Mouse (Mus musculus): ENCODE measurements at regions not wholly inside any gene's neighbourhood (a gene's known extent, or its start where the extent isn't known, plus 50 kb on each side); places are given as distances from the start of the nearest gene placed in this dataset.

- H3K36me3 ChIP-seq, result no peaks in the 10 kb centered on the region
- ATAC-seq (ENCODE audit: low FRiP score), result no peak
- no peaks in the 10 kb centered on the region for H3K9me3 ChIP-seq (replicated peaks)
- 66% methylated on average over 3 of the region's 3 CpGs for WGBS
- no peak overlapping the region for H3K4me2 ChIP-seq
- no peak overlapping the region for H3K4me3 ChIP-seq (replicated peaks)
- no peak overlapping the region for H3K9ac ChIP-seq (replicated peaks)
- no peak overlapping the region for H3K27ac ChIP-seq (replicated peaks)
- H3K27me3 ChIP-seq (replicated peaks), result no peaks in the 10 kb centered on the region
- H3K4me1 ChIP-seq, result no peaks in the 10 kb centered on the region
Observed at GRCm38 (mm10) chr14:67181586-67181985, 1172.6 kb upstream of the Gulo start.

- H3K36me3 ChIP-seq, result no peaks in the 10 kb centered on the region
- no peak for ATAC-seq (ENCODE audit: low FRiP score)
Observed at GRCm38 (mm10) chr14:67179549-67179948, 1170.5 kb upstream of the Gulo start.

GRCm38 (mm10) chr14:67178329-67179039, 1169.5 kb upstream of the Gulo start:
- H3K36me3 ChIP-seq, result no peaks in the 10 kb centered on the region
- H3K9ac ChIP-seq (replicated peaks), result no peak overlapping the region
- no peak for ATAC-seq (ENCODE audit: low FRiP score)
- no peaks in the 10 kb centered on the region for H3K27me3 ChIP-seq (replicated peaks)
- H3K9me3 ChIP-seq (replicated peaks), result no peaks in the 10 kb centered on the region
- no peak overlapping the region for H3K27ac ChIP-seq (replicated peaks)
- H3K4me3 ChIP-seq (replicated peaks), result no peak overlapping the region
- H3K4me1 ChIP-seq, result no peaks in the 10 kb centered on the region
- no peak overlapping the region for H3K4me2 ChIP-seq
- WGBS, result 49% methylated on average over 9 of the region's 9 CpGs

More at GRCm38 (mm10) chr14:67179549-67179948, 1170.5 kb upstream of the Gulo start:
- H3K4me1 ChIP-seq, result no peaks in the 10 kb centered on the region
- no peak overlapping the region for H3K4me3 ChIP-seq (replicated peaks)
- no peaks in the 10 kb centered on the region for H3K9me3 ChIP-seq (replicated peaks)
- H3K9ac ChIP-seq (replicated peaks), result no peak overlapping the region
- H3K27me3 ChIP-seq (replicated peaks), result no peaks in the 10 kb centered on the region
- no peak overlapping the region for H3K27ac ChIP-seq (replicated peaks)
- H3K4me2 ChIP-seq, result no peak overlapping the region

GRCm38 (mm10) chr14:67176672-67177071, 1167.7 kb upstream of the Gulo start:
- Histone ChIP-seq H3K4me2 (no peak overlapping the region), H3K4me1 (no peaks in the 10 kb centered on the region), H3K36me3 (no peaks in the 10 kb centered on the region), H3K4me3 (replicated peaks) (no peak overlapping the region), H3K27ac (replicated peaks) (no peak overlapping the region), H3K27me3 (replicated peaks) (no peaks in the 10 kb centered on the region), H3K9ac (replicated peaks) (no peak overlapping the region), H3K9me3 (replicated peaks) (no peaks in the 10 kb centered on the region)
- 84% methylated on average over 6 of the region's 6 CpGs for WGBS
- no peak for ATAC-seq (ENCODE audit: low FRiP score)

- H3K4me1 ChIP-seq, result no peaks in the 10 kb centered on the region
- no peak for ATAC-seq (ENCODE audit: low FRiP score)
- H3K36me3 ChIP-seq, result no peaks in the 10 kb centered on the region
- no peak overlapping the region for H3K9ac ChIP-seq (replicated peaks)
- no peaks in the 10 kb centered on the region for H3K9me3 ChIP-seq (replicated peaks)
- H3K27ac ChIP-seq (replicated peaks), result no peak overlapping the region
- 90% methylated on average over 6 of the region's 6 CpGs for WGBS
- no peaks in the 10 kb centered on the region for H3K27me3 ChIP-seq (replicated peaks)
- H3K4me2 ChIP-seq, result no peak overlapping the region
- no peak overlapping the region for H3K4me3 ChIP-seq (replicated peaks)
Observed at GRCm38 (mm10) chr14:67176100-67176499, 1167.1 kb upstream of the Gulo start.

GRCm38 (mm10) chr14:67174929-67175328, 1165.9 kb upstream of the Gulo start:
- no peaks in the 10 kb centered on the region for H3K36me3 ChIP-seq
- H3K27me3 ChIP-seq (replicated peaks), result no peaks in the 10 kb centered on the region
- H3K4me1 ChIP-seq, result no peaks in the 10 kb centered on the region
- no peak for ATAC-seq (ENCODE audit: low FRiP score)
- H3K27ac ChIP-seq (replicated peaks), result no peak overlapping the region
- WGBS, result 82% methylated on average over 7 of the region's 7 CpGs
- H3K9ac ChIP-seq (replicated peaks), result no peak overlapping the region
- H3K9me3 ChIP-seq (replicated peaks), result no peaks in the 10 kb centered on the region
- H3K4me3 ChIP-seq (replicated peaks), result no peak overlapping the region
- no peak overlapping the region for H3K4me2 ChIP-seq

- no peaks in the 10 kb centered on the region for H3K9me3 ChIP-seq (replicated peaks)
- ATAC-seq (ENCODE audit: low FRiP score), result no peak
Observed at GRCm38 (mm10) chr14:67170801-67171200, 1161.8 kb upstream of the Gulo start.

GRCm38 (mm10) chr14:67170248-67170647, 1161.2 kb upstream of the Gulo start:
- no peak overlapping the region for H3K4me2 ChIP-seq
- ATAC-seq (ENCODE audit: low FRiP score), result no peak
- WGBS, result 33% methylated on average over 3 of the region's 3 CpGs
- no peaks in the 10 kb centered on the region for H3K9me3 ChIP-seq (replicated peaks)
- no peak overlapping the region for H3K27ac ChIP-seq (replicated peaks)
- no peaks in the 10 kb centered on the region for H3K4me1 ChIP-seq
- no peaks in the 10 kb centered on the region for H3K27me3 ChIP-seq (replicated peaks)
- no peaks in the 10 kb centered on the region for H3K36me3 ChIP-seq
- no peak overlapping the region for H3K9ac ChIP-seq (replicated peaks)
- no peak overlapping the region for H3K4me3 ChIP-seq (replicated peaks)

More at GRCm38 (mm10) chr14:67170801-67171200, 1161.8 kb upstream of the Gulo start:
- Histone ChIP-seq H3K27me3 (replicated peaks) (no peaks in the 10 kb centered on the region), H3K27ac (replicated peaks) (no peak overlapping the region), H3K4me3 (replicated peaks) (no peak overlapping the region), H3K4me2 (no peak overlapping the region), H3K4me1 (no peaks in the 10 kb centered on the region), H3K36me3 (no peaks in the 10 kb centered on the region), H3K9ac (replicated peaks) (no peak overlapping the region)
- 74% methylated on average over 6 of the region's 6 CpGs for WGBS

GRCm38 (mm10) chr14:67169201-67169600, 1160.2 kb upstream of the Gulo start:
- 76% methylated on average over 1 of the region's 1 CpGs for WGBS
- Histone ChIP-seq H3K9me3 (replicated peaks) (no peaks in the 10 kb centered on the region), H3K27me3 (replicated peaks) (no peaks in the 10 kb centered on the region), H3K4me1 (no peaks in the 10 kb centered on the region), H3K27ac (replicated peaks) (no peak overlapping the region), H3K9ac (replicated peaks) (no peak overlapping the region), H3K4me2 (no peak overlapping the region), H3K36me3 (no peaks in the 10 kb centered on the region), H3K4me3 (replicated peaks) (no peak overlapping the region)
- ATAC-seq (ENCODE audit: low FRiP score), result no peak

- H3K4me2 ChIP-seq, result no peak overlapping the region
- WGBS, result 90% methylated on average over 10 of the region's 10 CpGs
- no peaks in the 10 kb centered on the region for H3K36me3 ChIP-seq
- ATAC-seq (ENCODE audit: low FRiP score), result no peak
- H3K9me3 ChIP-seq (replicated peaks), result no peaks in the 10 kb centered on the region
- H3K4me1 ChIP-seq, result no peaks in the 10 kb centered on the region
- H3K9ac ChIP-seq (replicated peaks), result no peak overlapping the region
- no peak overlapping the region for H3K4me3 ChIP-seq (replicated peaks)
- H3K27ac ChIP-seq (replicated peaks), result no peak overlapping the region
- H3K27me3 ChIP-seq (replicated peaks), result no peaks in the 10 kb centered on the region
Observed at GRCm38 (mm10) chr14:67159996-67160395, 1151.0 kb upstream of the Gulo start.

GRCm38 (mm10) chr14:67158867-67159266, 1149.9 kb upstream of the Gulo start:
- no peak overlapping the region for H3K4me2 ChIP-seq
- H3K4me1 ChIP-seq, result no peaks in the 10 kb centered on the region
- no peak overlapping the region for H3K4me3 ChIP-seq (replicated peaks)
- no peaks in the 10 kb centered on the region for H3K9me3 ChIP-seq (replicated peaks)
- 88% methylated on average over 9 of the region's 9 CpGs for WGBS
- no peak overlapping the region for H3K9ac ChIP-seq (replicated peaks)
- no peak overlapping the region for H3K27ac ChIP-seq (replicated peaks)
- H3K36me3 ChIP-seq, result no peaks in the 10 kb centered on the region
- no peak for ATAC-seq (ENCODE audit: low FRiP score)
- no peaks in the 10 kb centered on the region for H3K27me3 ChIP-seq (replicated peaks)

- no peak overlapping the region for H3K4me3 ChIP-seq (replicated peaks)
- H3K27ac ChIP-seq (replicated peaks), result no peak overlapping the region
- no peaks in the 10 kb centered on the region for H3K36me3 ChIP-seq
- H3K4me1 ChIP-seq, result no peaks in the 10 kb centered on the region
- no peak overlapping the region for H3K9ac ChIP-seq (replicated peaks)
- H3K27me3 ChIP-seq (replicated peaks), result no peaks in the 10 kb centered on the region
- no peak for ATAC-seq (ENCODE audit: low FRiP score)
- H3K9me3 ChIP-seq (replicated peaks), result no peaks in the 10 kb centered on the region
- 75% methylated on average over 8 of the region's 8 CpGs for WGBS
- no peak overlapping the region for H3K4me2 ChIP-seq
Observed at GRCm38 (mm10) chr14:67156366-67156765, 1147.4 kb upstream of the Gulo start.

All from neural tube, embryonic 15.5 days (tissue).